In the genomic region with DNA sequence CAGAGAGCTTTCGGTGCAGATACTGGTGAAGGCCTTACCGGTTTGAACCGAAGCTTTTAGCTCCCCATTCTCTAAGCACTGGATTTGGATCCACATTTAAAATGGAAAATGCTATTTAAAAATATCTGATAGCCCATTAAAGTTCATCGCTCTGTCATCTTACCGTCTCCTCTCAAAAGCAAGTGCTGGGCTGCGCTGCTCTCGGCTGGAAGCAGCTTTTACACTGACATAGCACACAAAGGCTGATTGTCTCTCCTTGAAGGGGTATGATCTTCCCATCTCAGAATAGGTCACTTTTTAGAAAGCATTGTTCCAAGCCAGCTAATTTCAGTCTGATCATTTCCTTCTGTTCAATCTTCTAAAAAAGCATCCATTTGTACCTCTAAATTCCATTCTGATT, we compare ENCODE assay signal across 22 mouse cellular contexts.
DNase-seq lines count a peak whose midpoint lies in the region; ATAC-seq and TF ChIP-seq lines count a peak whose summit lies in the region.
"Had no signal": no experiment of that assay in that cellular context is flagged by ENCODE, and none has a peak within 500 bp of the region (broad histone marks: within the 10 kb centered on the region; RNA-seq: fewer than 3 reads in every experiment).

No protein-coding gene starts in this region.

- no peak overlapping the region for H3K9ac ChIP-seq in forebrain, postnatal 0 days
- H3K9ac ChIP-seq in forebrain, embryonic 15.5 days (replicated peaks), result no peak overlapping the region
- H3K9ac ChIP-seq: embryonic facial prominence, embryonic 13.5 days; embryonic facial prominence, embryonic 15.5 days; forebrain, embryonic 13.5 days had no signal

- H3K4me3 ChIP-seq in forebrain, postnatal 0 days (ENCODE audit: low read depth, low read length), result no peak overlapping the region
- no peak overlapping the region for H3K4me3 ChIP-seq in forebrain, embryonic 15.5 days
- H3K4me3 ChIP-seq: embryonic facial prominence, embryonic 13.5 days; embryonic facial prominence, embryonic 15.5 days; erythroblast, embryonic 14.5 days; forebrain, embryonic 10.5 days; forebrain, embryonic 13.5 days had no signal

- ATAC-seq in forebrain, postnatal 0 days, result peak; percentile 45; the same call in 1 of the 2 replicates
- ATAC-seq in forebrain, embryonic 15.5 days (replicated peaks), result no peak; the same call in 1 of the 2 replicates
- ATAC-seq: forebrain, embryonic 13.5 days had no signal

- no peaks in the 10 kb centered on the region for H3K4me1 ChIP-seq in forebrain, postnatal 0 days (ENCODE audit: insufficient read depth)
- no peaks in the 10 kb centered on the region for H3K4me1 ChIP-seq in forebrain, embryonic 15.5 days
- H3K4me1 ChIP-seq: embryonic facial prominence, embryonic 13.5 days; embryonic facial prominence, embryonic 15.5 days; forebrain, embryonic 10.5 days; forebrain, embryonic 13.5 days had no signal

- WGBS in forebrain, postnatal 0 days, result 53% methylated on average over 7 of the region's 7 CpGs
- WGBS in forebrain, embryonic 15.5 days, result 51% methylated on average over 7 of the region's 7 CpGs

- TF ChIP-seq CTCF in forebrain, postnatal 0 days (IDR thresholded peaks at IDR 0.05; ENCODE audit: low read depth), result no peak
- TF ChIP-seq CTCF in brain, embryonic 14.5 days (IDR thresholded peaks at IDR 0.05; ENCODE audit: borderline replicate concordance, extremely low read depth, insufficient read depth, insufficient read length), result no peak

- no peaks in the 10 kb centered on the region for H3K36me3 ChIP-seq in forebrain, postnatal 0 days (ENCODE audit: insufficient read depth)
- H3K36me3 ChIP-seq in forebrain, embryonic 15.5 days, result no peaks in the 10 kb centered on the region
- H3K36me3 ChIP-seq: embryonic facial prominence, embryonic 13.5 days; embryonic facial prominence, embryonic 15.5 days; forebrain, embryonic 10.5 days had no signal

- no peak for DNase-seq in forebrain, postnatal 0 days
- peak; percentile 5 for DNase-seq in retina, embryonic 14.5 days (ENCODE audit: low spot score)
- DNase-seq in retina, postnatal 1 day, result no peak
- peak; percentile 66 for DNase-seq in brain, embryonic 14.5 days (ENCODE audit: low read depth)
- no peak for DNase-seq in right cerebral cortex, adult 18-20 months
- DNase-seq in lung, postnatal 10 days, result no peak
- DNase-seq: adrenal gland, adult 2 months; adrenal gland, postnatal 10 days; adrenal gland, postnatal 25 days; cerebellum, adult 11 months; cerebellum, adult 18-20 months; cerebellum, adult 8-10 months; cerebellum, adult 9-11 months; cerebellum, postnatal 14 days; cerebellum, postnatal 36 days; embryo, embryonic 11 days had no signal

- H3K9me3 ChIP-seq in forebrain, postnatal 0 days (ENCODE audit: low read length), result no peaks in the 10 kb centered on the region
- no peaks in the 10 kb centered on the region for H3K9me3 ChIP-seq in forebrain, embryonic 15.5 days
- H3K9me3 ChIP-seq: embryonic facial prominence, embryonic 13.5 days; embryonic facial prominence, embryonic 15.5 days; forebrain, embryonic 10.5 days; forebrain, embryonic 13.5 days had no signal

- no peak overlapping the region for H3K4me2 ChIP-seq in forebrain, postnatal 0 days (ENCODE audit: low read depth)
- H3K4me2 ChIP-seq in forebrain, embryonic 15.5 days (replicated peaks), result no peak overlapping the region
- H3K4me2 ChIP-seq: embryonic facial prominence, embryonic 13.5 days; embryonic facial prominence, embryonic 15.5 days; forebrain, embryonic 13.5 days had no signal

- H3K27ac ChIP-seq in forebrain, postnatal 0 days (ENCODE audit: low read depth, low read length), result peak overlapping the region; percentile 9; the same call in 1 of the 2 replicates
- H3K27ac ChIP-seq in forebrain, embryonic 15.5 days (replicated peaks), result no peak overlapping the region
- H3K27ac ChIP-seq: embryonic facial prominence, embryonic 13.5 days; embryonic facial prominence, embryonic 15.5 days; forebrain, embryonic 10.5 days; forebrain, embryonic 13.5 days had no signal

- no peak for TF ChIP-seq POLR2A in brain, embryonic 14.5 days (IDR thresholded peaks at IDR 0.05; ENCODE audit: borderline replicate concordance, extremely low read depth, insufficient read depth, insufficient read length, poor library complexity, severe bottlenecking)

- H3K27me3 ChIP-seq in forebrain, postnatal 0 days (ENCODE audit: insufficient read depth, low read length), result no peaks in the 10 kb centered on the region
- H3K27me3 ChIP-seq in forebrain, embryonic 15.5 days, result no peaks in the 10 kb centered on the region
- H3K27me3 ChIP-seq: embryonic facial prominence, embryonic 13.5 days; embryonic facial prominence, embryonic 15.5 days; forebrain, embryonic 13.5 days had no signal

Comparison
In these comparisons a context has a peak if more than half of its experiments do, and no peak if none do; other contexts are left out.
1. DNase-seq: peak in retina, embryonic 14.5 days (single experiment) and brain, embryonic 14.5 days (single experiment); none in forebrain, postnatal 0 days (single experiment), retina, postnatal 1 day (single experiment), right cerebral cortex, adult 18-20 months (single experiment) and lung, postnatal 10 days (single experiment).